Mouse (Mus musculus) E14TG2a.4 (cell line): Measurements from ENCODE around the gene C1qtnf2.
A peak's percentile ranks its signal among the peaks of the same experiment; 100 is the strongest.

Experiments
- H3K27me3 ChIP-seq: 2 replicates; pipeline ENCODE4 v1.6.1; 2014; ENCODE audit warnings: low read length, control low read depth; ENCODE audit not compliant: insufficient read depth
- H3K36me3 ChIP-seq: 2 replicates; pipeline ENCODE4 v1.6.1; 2014; ENCODE audit warnings: low read length, control low read depth; ENCODE audit not compliant: insufficient read depth
- H3K4me1 ChIP-seq: replicated peaks from 2 replicates; pipeline ENCODE4 v1.6.1; 2014; ENCODE audit warnings: low read depth, low read length, control low read depth
- H3K4me3 ChIP-seq: replicated peaks from 2 replicates; pipeline ENCODE4 v1.5.1; 2014; ENCODE audit warnings: mild to moderate bottlenecking, low read length
- H3K9me3 ChIP-seq: 2 replicates; pipeline ENCODE4 v1.6.1; 2014; ENCODE audit warnings: low read length, control low read depth
- CTCF ChIP-seq: conservative IDR thresholded peaks from 2 replicates; pipeline ENCODE4 v1.5.1; 2014; ENCODE audit warnings: low read length
- NANOG ChIP-seq: IDR thresholded peaks from 2 replicates; pipeline ENCODE4 v1.6.1; 2014; ENCODE audit warnings: borderline replicate concordance, low read length, mixed read lengths
- POU5F1 ChIP-seq: IDR thresholded peaks from 2 replicates; pipeline ENCODE4 v1.6.1; 2014; ENCODE audit warnings: low read length, borderline replicate concordance

The C1qtnf2 gene

DNA sequence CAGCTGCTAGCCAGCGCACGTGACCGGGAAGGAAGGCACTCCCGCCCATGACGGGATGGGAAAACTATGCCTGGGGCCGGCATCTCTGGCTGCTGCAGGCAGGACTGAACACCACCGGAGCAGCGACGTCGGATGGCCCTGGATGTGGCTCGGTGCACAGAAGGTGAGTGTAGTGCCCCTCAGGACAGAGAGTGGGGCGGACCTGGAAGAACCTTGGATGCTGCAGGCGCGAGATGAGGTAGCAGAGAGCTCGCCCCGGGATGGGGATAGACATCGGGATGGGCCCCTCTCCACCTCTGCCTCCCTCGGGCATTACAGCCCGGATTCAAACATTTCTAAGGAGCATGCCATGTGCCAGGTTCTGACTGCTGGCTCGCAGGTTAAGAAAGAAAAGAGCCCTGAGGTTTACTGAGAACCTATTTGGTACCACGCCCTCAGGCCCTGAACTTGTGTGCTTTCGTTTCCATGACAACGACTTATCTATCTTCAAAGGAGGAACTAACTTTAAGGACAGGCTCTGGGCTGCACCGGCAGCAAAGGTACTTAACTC is at the start of gene C1qtnf2:
TSS of gene C1qtnf2 (plus strand) at position 52 of the 550 bp plus-strand sequence.
- TF ChIP-seq POU5F1 (no peak), NANOG (no peak), CTCF (no peak)
- Histone ChIP-seq H3K9me3 (no peaks in the 10 kb centered on the region), H3K4me1 (peaks cover 15% of the 10 kb centered on the region), H3K4me3 (peak within 1 kb of the TSS; percentile 59), H3K36me3 (no peaks in the 10 kb centered on the region), H3K27me3 (peaks cover 19% of the 10 kb centered on the region)

DNA sequence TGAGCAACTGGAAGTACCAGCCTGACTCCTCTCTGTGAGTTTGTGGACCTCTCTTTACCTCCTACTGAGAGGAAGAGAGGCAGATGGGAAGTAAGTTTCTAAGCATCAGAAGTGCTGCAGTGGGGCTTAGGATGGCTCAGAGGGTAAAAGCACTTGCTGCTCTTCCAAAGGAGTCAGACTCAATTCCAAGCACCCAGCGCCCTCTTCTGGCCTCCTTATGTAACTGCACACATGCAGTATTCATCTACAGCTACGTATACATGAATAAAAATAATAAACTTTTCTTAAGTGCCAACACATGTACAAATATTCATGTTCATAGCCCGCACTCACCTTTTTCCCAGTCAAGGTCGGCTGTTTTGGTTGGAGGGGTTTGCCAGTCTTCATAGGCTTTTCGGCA is 49.7 kb upstream of the C1qtnf2 start:
- no peaks in the 10 kb centered on the region for H3K27me3 ChIP-seq
- H3K9me3 ChIP-seq = peaks cover 14% of the 10 kb centered on the region
- H3K36me3 ChIP-seq = peaks cover 48% of the 10 kb centered on the region
- H3K4me3 ChIP-seq = no peak overlapping the region
- no peak for TF ChIP-seq POU5F1
- no peak for TF ChIP-seq NANOG
- peak; percentile 96 for TF ChIP-seq CTCF
- peaks cover 13% of the 10 kb centered on the region for H3K4me1 ChIP-seq

DNA sequence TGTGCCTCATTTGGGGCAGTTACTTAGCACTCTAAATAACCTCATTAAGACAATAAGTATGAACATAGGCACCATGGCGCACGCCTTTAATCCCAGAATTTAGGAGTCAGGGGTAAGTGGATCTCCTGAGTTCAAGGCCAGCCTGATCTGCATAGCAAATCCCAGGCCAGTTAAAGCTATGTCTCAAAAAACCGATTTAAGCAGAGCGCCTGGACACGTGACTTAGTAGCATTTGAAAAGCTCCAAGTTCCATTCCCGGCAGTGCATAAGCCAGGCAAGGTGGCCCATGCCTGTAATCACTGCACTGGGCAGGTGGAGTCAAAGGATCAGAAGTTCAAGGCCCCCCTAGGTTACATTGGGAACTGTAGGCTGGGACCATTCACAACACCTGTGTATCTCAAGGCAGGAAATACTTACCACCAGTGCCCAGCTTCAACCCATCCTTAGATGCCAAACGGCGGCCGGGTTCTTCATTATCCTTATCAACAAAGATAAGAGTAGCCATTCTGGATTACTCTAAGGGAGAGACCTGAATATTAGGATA is 48.8 kb upstream of the C1qtnf2 start:
- H3K4me1 ChIP-seq = peaks cover 13% of the 10 kb centered on the region
- peaks cover 15% of the 10 kb centered on the region for H3K9me3 ChIP-seq
- peak overlapping the region; percentile 76 for H3K4me3 ChIP-seq
- peaks cover 41% of the 10 kb centered on the region for H3K36me3 ChIP-seq
- TF ChIP-seq CTCF (no peak), POU5F1 (no peak), NANOG (no peak)
- H3K27me3 ChIP-seq = no peaks in the 10 kb centered on the region

DNA sequence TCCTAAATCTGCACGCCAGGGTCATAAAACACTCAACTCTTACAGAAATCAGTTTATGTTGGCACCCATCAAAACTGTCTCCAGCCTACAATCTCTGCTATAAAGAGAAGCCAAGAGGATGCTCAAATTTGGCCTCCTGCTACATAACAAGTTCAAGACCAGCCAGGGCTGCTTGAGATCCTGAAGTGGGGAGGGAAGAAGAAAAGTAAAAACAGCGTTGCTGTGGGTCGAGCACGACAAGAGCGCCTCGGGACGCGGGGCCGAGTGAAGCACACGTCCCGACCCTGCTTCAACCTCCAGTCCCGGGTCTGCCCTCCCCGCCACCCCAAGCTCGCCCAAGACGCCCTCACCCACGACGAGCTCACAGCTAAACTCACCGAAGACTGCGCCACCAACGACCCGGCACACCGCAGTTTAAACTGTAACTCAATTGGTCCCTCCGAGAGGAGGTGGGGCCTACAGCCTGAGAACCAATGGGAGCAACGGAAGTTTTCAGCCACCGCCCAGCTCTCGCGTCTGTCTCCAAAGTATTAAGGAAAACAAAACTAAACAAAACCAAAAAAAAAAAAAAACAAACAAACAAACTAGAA is 48.2 kb upstream of the C1qtnf2 start, which contains the start of gene Pttg1:
TSS of gene Pttg1 (minus strand) at position 428 of the 590 bp plus-strand sequence.
- Histone ChIP-seq H3K36me3 (peaks cover 34% of the 10 kb centered on the region), H3K4me3 (peak within 1 kb of the TSS; percentile 76), H3K27me3 (no peaks in the 10 kb centered on the region), H3K9me3 (peaks cover 15% of the 10 kb centered on the region), H3K4me1 (peaks cover 13% of the 10 kb centered on the region)
- TF ChIP-seq CTCF = no peak
- no peak for TF ChIP-seq NANOG
- no peak for TF ChIP-seq POU5F1

DNA sequence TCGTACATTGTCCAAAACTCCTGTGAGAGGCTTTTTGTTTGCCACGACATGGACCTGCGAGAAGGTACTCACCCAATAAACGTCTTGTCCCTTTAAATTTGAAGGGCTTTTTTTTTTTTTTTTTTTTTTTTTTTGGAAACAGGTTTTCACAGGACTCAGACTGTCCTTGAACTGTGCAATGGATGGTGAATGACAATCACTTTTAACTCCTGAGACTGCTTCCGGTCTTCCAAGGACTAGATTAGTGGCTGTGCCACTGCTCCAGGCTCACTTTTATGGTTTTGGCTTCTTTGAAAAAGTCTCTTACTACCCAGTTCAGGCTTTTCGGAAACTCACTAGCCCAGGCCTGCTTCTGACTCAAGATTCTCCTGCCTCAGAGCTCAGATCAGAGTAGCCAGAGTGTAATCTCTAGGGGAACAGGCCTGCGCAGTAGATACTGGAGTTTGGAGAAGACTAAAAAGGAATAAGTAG is 47.6 kb upstream of the C1qtnf2 start:
- Histone ChIP-seq H3K9me3 (peaks cover 15% of the 10 kb centered on the region), H3K4me3 (peak overlapping the region; percentile 76; the same call in 1 of the 2 replicates), H3K4me1 (peaks cover 13% of the 10 kb centered on the region), H3K27me3 (no peaks in the 10 kb centered on the region), H3K36me3 (peaks cover 30% of the 10 kb centered on the region)
- TF ChIP-seq NANOG = no peak
- no peak for TF ChIP-seq POU5F1
- TF ChIP-seq CTCF = no peak

DNA sequence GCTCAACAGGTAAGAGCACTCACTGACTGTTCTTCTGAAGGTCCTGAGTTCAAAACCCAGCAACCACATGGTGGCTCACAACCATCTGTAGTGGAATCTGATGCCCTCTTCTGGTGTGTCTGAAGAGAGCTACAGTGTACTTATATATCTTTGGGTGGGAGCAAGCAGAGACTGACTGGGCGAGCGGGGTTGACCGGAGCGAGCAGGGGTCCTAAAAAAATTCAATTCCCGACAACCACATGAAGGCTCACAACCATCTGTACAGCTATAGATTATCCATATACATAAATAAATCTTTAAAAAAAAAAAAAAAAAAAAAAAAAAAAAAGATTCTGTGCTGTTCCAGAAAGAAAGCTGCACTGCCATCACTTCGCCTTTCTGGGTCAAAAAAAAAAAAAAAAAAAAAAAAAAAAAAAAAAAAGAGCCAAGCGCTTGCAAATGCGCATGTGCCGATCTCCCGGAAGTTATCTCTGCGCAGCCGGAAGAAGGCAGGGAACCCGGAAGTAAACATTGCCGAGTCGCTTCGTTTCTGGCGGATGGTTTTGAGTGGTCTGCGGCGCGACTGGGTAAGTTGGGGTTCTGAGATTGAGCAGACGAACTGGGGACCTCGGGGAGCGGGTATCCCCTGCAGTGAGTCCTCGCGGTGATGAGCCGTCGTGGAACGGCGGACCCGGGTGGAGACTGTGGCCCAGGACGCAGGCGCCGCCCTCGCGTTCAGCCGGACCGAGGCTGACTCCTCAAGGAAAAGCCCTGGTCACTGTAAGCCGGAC is 40.6 kb upstream of the C1qtnf2 start, which contains the start of gene Slu7:
TSS of gene Slu7 (plus strand) at position 491 of the 770 bp plus-strand sequence.
- no peak for TF ChIP-seq NANOG
- no peak for TF ChIP-seq CTCF
- no peak for TF ChIP-seq POU5F1
- Histone ChIP-seq H3K4me1 (peaks cover 14% of the 10 kb centered on the region), H3K9me3 (peaks cover 8% of the 10 kb centered on the region)

DNA sequence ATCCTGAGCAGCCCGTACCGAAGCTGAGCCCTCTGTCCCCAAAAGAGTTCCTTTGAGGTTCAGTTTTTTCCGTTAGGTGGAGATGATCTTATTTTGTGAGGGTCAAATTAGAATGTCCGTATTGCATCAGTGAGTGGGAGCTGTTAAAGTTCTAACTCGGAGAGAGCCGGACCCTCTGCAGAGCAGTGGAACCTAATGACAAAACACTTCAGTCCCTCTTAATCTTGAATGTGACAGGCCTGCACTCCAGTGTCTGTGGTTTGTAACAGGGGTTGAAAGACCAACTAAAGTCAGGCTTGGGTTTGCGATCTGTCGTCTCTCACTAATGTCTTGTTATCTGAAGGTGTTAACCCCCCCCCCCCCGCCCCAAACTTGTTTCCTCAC is 40.1 kb upstream of the C1qtnf2 start:
- no peaks in the 10 kb centered on the region for H3K27me3 ChIP-seq
- H3K4me1 ChIP-seq = peaks cover 14% of the 10 kb centered on the region
- H3K4me3 ChIP-seq = peak overlapping the region; percentile 95
- TF ChIP-seq NANOG = no peak
- no peak for TF ChIP-seq POU5F1
- no peak for TF ChIP-seq CTCF
- H3K36me3 ChIP-seq = peaks cover 26% of the 10 kb centered on the region
- peaks cover 5% of the 10 kb centered on the region for H3K9me3 ChIP-seq

More for the DNA sequence above, 40.6 kb upstream of the C1qtnf2 start, which contains the start of gene Slu7:
- H3K4me3 ChIP-seq = peak within 1 kb of the TSS; percentile 95
- H3K27me3 ChIP-seq = no peaks in the 10 kb centered on the region
- peaks cover 20% of the 10 kb centered on the region for H3K36me3 ChIP-seq

DNA sequence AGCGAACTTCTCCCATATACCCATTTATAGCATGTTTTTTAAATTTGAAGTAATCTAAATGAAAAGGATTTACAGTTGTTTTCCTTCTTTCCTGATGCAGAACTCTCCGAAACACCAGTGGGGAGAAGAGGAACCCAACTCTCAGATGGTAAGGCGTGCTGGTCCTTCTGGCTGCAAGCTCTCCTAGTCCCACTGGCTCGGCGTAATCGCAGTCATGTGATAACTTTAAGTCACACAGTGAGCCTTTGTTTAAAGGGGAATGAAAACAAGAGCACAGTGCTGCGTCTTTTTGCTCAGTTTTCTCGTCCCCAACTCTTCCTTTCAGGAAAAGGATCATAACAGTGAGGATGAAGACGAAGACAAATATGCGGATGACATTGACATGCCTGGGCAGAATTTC is 33.0 kb upstream of the C1qtnf2 start:
- Histone ChIP-seq H3K36me3 (peaks cover 95% of the 10 kb centered on the region), H3K27me3 (no peaks in the 10 kb centered on the region), H3K9me3 (no peaks in the 10 kb centered on the region), H3K4me3 (no peak overlapping the region), H3K4me1 (peaks cover under 1% of the 10 kb centered on the region; the same call in 1 of the 2 replicates)
- TF ChIP-seq CTCF = no peak
